Mouse (Mus musculus) E14TG2a.4 (cell line): ENCODE measurements at regions not wholly inside any gene's neighbourhood (a gene's known extent, or its start where the extent isn't known, plus 50 kb on each side); places are given as distances from the start of the nearest gene placed in this dataset.

Experiments
- CTCF ChIP-seq: conservative IDR thresholded peaks from 2 replicates; pipeline ENCODE4 v1.5.1; 2014; ENCODE audit warnings: low read length
- NANOG ChIP-seq: IDR thresholded peaks from 2 replicates; pipeline ENCODE4 v1.6.1; 2014; ENCODE audit warnings: borderline replicate concordance, low read length, mixed read lengths
- POU5F1 ChIP-seq: IDR thresholded peaks from 2 replicates; pipeline ENCODE4 v1.6.1; 2014; ENCODE audit warnings: low read length, borderline replicate concordance

GRCm38 (mm10) chr1:45580466-45580865, 77.4 kb upstream of the Col5a2 start:
- no peak for TF ChIP-seq CTCF
- no peak for TF ChIP-seq NANOG
- no peak for TF ChIP-seq POU5F1
